Mouse (Mus musculus) cerebellum, adult 2 months (tissue): Measurements from ENCODE around the gene Cep170.

Experiments used
- CTCF ChIP-seq: fragments of 200-500 bp; IDR thresholded peaks from 2 replicates; pipeline ENCODE4 v1.5.1; 2011; ENCODE audit warnings: low read depth, mild to moderate bottlenecking, control low read depth, low read length, moderate library complexity, borderline replicate concordance; ENCODE audit not compliant: insufficient read depth
- POLR2A ChIP-seq: fragments of 200-500 bp; IDR thresholded peaks from 2 replicates; pipeline ENCODE4 v1.6.1; 2011; ENCODE audit warnings: low read length, control low read depth, borderline replicate concordance; ENCODE audit not compliant: insufficient read depth

DNA sequence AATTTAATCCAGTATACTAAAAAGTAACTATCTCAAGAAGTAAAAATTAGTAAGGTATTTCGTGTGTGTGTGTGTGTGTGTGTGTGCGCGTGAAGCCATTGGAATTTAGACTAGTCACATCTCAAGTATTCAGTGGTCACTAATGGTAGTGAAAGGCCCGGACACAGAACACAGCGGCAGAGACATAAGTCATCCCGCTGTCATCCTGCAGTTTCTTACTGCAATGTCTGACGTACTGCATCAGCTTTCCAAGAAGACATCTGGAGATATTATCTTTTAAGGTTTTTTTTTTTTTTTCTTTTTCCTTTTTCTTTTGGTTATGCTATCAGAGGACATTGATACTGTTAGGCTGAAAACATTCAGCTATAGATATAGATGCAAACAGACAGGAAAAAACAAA is 24.5 kb downstream of the Cep170 start:
- no peak for TF ChIP-seq CTCF
- no peak for TF ChIP-seq POLR2A
